Mouse (Mus musculus) CH12.LX (cell line): ENCODE data around the gene Ube2dnl1. TPM values are rescaled to one million over a fixed set of nuclear protein-coding genes. Genes with fewer than 3 reads are reported as not detected.

Source experiments
- DNase-seq: peaks from one replicate; pipeline ENCODE4 v3.0.0-alpha.2; 2013; ENCODE audit errors: extremely low read depth
- H3K27ac ChIP-seq: 2 replicates; pipeline ENCODE4 v1.5.1; 2012; ENCODE audit warnings: low read depth, mild to moderate bottlenecking, control low read depth, moderate library complexity; ENCODE audit not compliant: insufficient read depth
- H3K27me3 ChIP-seq: replicated peaks from 2 replicates; pipeline ENCODE3; 2012; ENCODE audit warnings: inconsistent platforms
- H3K36me3 ChIP-seq, 2 experiments: replicated peaks in 1 of 2; 2 replicates each; pipeline versions ENCODE3 to v1.6.1; 2012; ENCODE audit warnings: inconsistent platforms in 1 of 2, low read length in 1 of 2, mild to moderate bottlenecking in 1 of 2, mixed read lengths in 1 of 2, moderate library complexity in 1 of 2; ENCODE audit not compliant: control insufficient read depth in 1 of 2, insufficient read depth in 1 of 2
- H3K4me1 ChIP-seq, 2 experiments: 2 replicates each; pipeline ENCODE4 v1.6.1; 2012; ENCODE audit warnings: inconsistent platforms in 1 of 2, moderate library complexity in 1 of 2; ENCODE audit not compliant: insufficient read depth in 2 of 2, control insufficient read depth in 1 of 2
- H3K4me2 ChIP-seq: 2 replicates; pipeline ENCODE4 v1.6.1; 2012; ENCODE audit warnings: low read depth, mild to moderate bottlenecking, control low read depth; ENCODE audit not compliant: poor library complexity, insufficient read depth, severe bottlenecking
- H3K4me3 ChIP-seq, 3 experiments: fragments of 150-350 bp in 1 of 3; sonication (generic) in 1 of 3; replicated peaks in 1 of 3; 2 replicates each; pipeline versions ENCODE3 to v1.5.1; 2011 to 2012; ENCODE audit warnings: low read depth in 2 of 3, low read length in 2 of 3, mild to moderate bottlenecking in 2 of 3, moderate library complexity in 2 of 3, control low read depth in 1 of 3, improper control_type of control experiment in 1 of 3, inconsistent platforms in 1 of 3, mixed read lengths in 1 of 3; ENCODE audit not compliant: poor library complexity in 1 of 3
- H3K79me2 ChIP-seq: replicated peaks from 2 replicates; pipeline ENCODE4 v1.6.1; 2012; ENCODE audit warnings: mild to moderate bottlenecking, moderate library complexity; ENCODE audit not compliant: control insufficient read depth, poor library complexity, insufficient read depth, severe bottlenecking; ENCODE audit errors: extremely low read depth
- H3K9ac ChIP-seq: 2 replicates; pipeline ENCODE4 v1.6.1; 2012; ENCODE audit warnings: low read depth, mild to moderate bottlenecking, control low read depth, moderate library complexity; ENCODE audit not compliant: insufficient read depth
- H3K9me3 ChIP-seq: replicated peaks from 2 replicates; pipeline ENCODE3; 2012; ENCODE audit warnings: low read length, inconsistent platforms, mixed read lengths
- BHLHE40 ChIP-seq: IDR thresholded peaks from 2 replicates; pipeline ENCODE4 v1.6.1; 2011; ENCODE audit warnings: mild to moderate bottlenecking, low read depth, low read length, improper control_type of control experiment
- CHD2 ChIP-seq: IDR thresholded peaks from 2 replicates; pipeline ENCODE4 v1.6.1; 2011; ENCODE audit warnings: low read length, improper control_type of control experiment
- CTCF ChIP-seq, 2 experiments: IDR thresholded peaks in 1 of 2; conservative IDR thresholded peaks in 1 of 2; 2 replicates each; pipeline ENCODE4 v1.5.1; 2011 to 2012; ENCODE audit warnings: low read depth in 2 of 2, low read length in 2 of 2, improper control_type of control experiment in 1 of 2, inconsistent platforms in 1 of 2, mild to moderate bottlenecking in 1 of 2, moderate library complexity in 1 of 2
- ELF1 ChIP-seq: IDR thresholded peaks from 2 replicates; pipeline ENCODE4 v1.6.1; 2014; ENCODE audit warnings: low read depth, mild to moderate bottlenecking, inconsistent platforms, low read length, improper control_type of control experiment
- ETS1 ChIP-seq: conservative IDR thresholded peaks from 2 replicates; pipeline ENCODE4 v1.6.1; 2012; ENCODE audit warnings: low read depth, mild to moderate bottlenecking, inconsistent platforms, low read length, improper control_type of control experiment, moderate library complexity
- JUN ChIP-seq: IDR thresholded peaks from 2 replicates; pipeline ENCODE4 v1.6.1; 2011; ENCODE audit warnings: low read depth, mild to moderate bottlenecking, low read length, improper control_type of control experiment, moderate library complexity; ENCODE audit not compliant: insufficient read depth
- MAZ ChIP-seq: IDR thresholded peaks from 2 replicates; pipeline ENCODE4 v1.6.1; 2012; ENCODE audit warnings: low read depth, mild to moderate bottlenecking, inconsistent platforms, low read length, improper control_type of control experiment, moderate library complexity
- MXI1 ChIP-seq: IDR thresholded peaks from 2 replicates; pipeline ENCODE4 v1.6.1; 2011; ENCODE audit warnings: mild to moderate bottlenecking, low read depth, low read length, improper control_type of control experiment
- MYC ChIP-seq: IDR thresholded peaks from 2 replicates; pipeline ENCODE4 v1.6.1; 2011; ENCODE audit warnings: low read depth, mild to moderate bottlenecking, improper control_type of control experiment, low read length
- NRF1 ChIP-seq: IDR thresholded peaks from 2 replicates; pipeline ENCODE4 v1.6.1; 2014; ENCODE audit warnings: low read depth, mild to moderate bottlenecking, inconsistent platforms, low read length, improper control_type of control experiment, moderate library complexity
- SIN3A ChIP-seq: IDR thresholded peaks from 2 replicates; pipeline ENCODE4 v1.6.1; 2012; ENCODE audit warnings: low read length, improper control_type of control experiment, inconsistent platforms
- TBP ChIP-seq: conservative IDR thresholded peaks from 2 replicates; pipeline ENCODE4 v1.6.1; 2011; ENCODE audit warnings: low read depth, low read length, improper control_type of control experiment
- TCF12 ChIP-seq: IDR thresholded peaks from 2 replicates; pipeline ENCODE4 v1.6.1; 2014; ENCODE audit warnings: low read depth, mild to moderate bottlenecking, inconsistent platforms, low read length, improper control_type of control experiment
- ZMIZ1 ChIP-seq: IDR thresholded peaks from 2 replicates; pipeline ENCODE4 v1.6.1; 2012; ENCODE audit warnings: low read depth, mild to moderate bottlenecking, inconsistent platforms, low read length, improper control_type of control experiment
- dilution Hi-C: fragments of 300-500 bp; cut with MboI; formaldehyde crosslinking; loops from 2 replicates; pipeline ENCODE4 v1.14.3; 2020; ENCODE audit warnings: low sequenced_read_pairs; ENCODE audit not compliant: extremely low pct_unique_long_range_greater_than_20kb, extremely low pct_ligation_motif_present
- in situ Hi-C: fragments of 300-500 bp; cut with MboI; formaldehyde crosslinking; loops from 3 replicates; pipeline ENCODE4 v1.14.3; 2019; ENCODE audit warnings: low sequenced_read_pairs, low pct_ligation_motif_present, low pct_unique_long_range_greater_than_20kb, mixed read lengths
- polyA plus RNA-seq: library from polyadenylated mRNA; unstranded; fragments of >175 nt; gene quantifications from 2 replicates; pipeline ENCODE4 v1.2.1, GENCODE M21; 2012; ENCODE audit warnings: low read depth; ENCODE audit not compliant: insufficient read length
- total RNA-seq, 2 experiments: library from RNA; depleted of rRNA; stranded (reverse); fragments of 300-350 nt in 1 of 2; fragments of >200 nt in 1 of 2; gene quantifications; 2 replicates each; pipeline ENCODE4 v1.2.3; 2012 to 2014

Gene Ube2dnl1
- total and polyA plus RNA-seq, 3 experiments = not detected

- H3K9me3 ChIP-seq = no peaks in the 10 kb centered on the region
- H3K27me3 ChIP-seq = no peaks in the 10 kb centered on the region
- H3K4me1 ChIP-seq = no peaks in the 10 kb centered on the region
- no peaks in the 10 kb centered on the region for H3K36me3 ChIP-seq
- TF ChIP-seq ETS1 = no peak
- TF ChIP-seq MXI1 = no peak
- no peak for TF ChIP-seq ZMIZ1
- TF ChIP-seq JUN = no peak
- no peak for TF ChIP-seq CTCF (conservative IDR thresholded peaks at IDR 0.05 in 1 of 2, IDR thresholded peaks at IDR 0.05 in 1 of 2; ENCODE audit: low read depth in 2 of 2, low read length in 2 of 2)
- no peak for TF ChIP-seq MYC
- TF ChIP-seq, all 38 proteins: peak for 0
- Histone ChIP-seq H3K9ac (no peak within 1 kb of the TSS), H3K4me2 (no peak within 1 kb of the TSS), H3K4me3 (no peak within 1 kb of the TSS), H3K27ac (no peak within 1 kb of the TSS), H3K79me2 (no peaks in the 10 kb centered on the region)
- in situ Hi-C loops = no loop called here
- no peak for DNase-seq
- dilution Hi-C loops = no loop called here
Measured at GRCm38 (mm10) chrX:114907282-114907681, 2.5 kb downstream of the Ube2dnl1 start, which contains the start of gene Ube2dnl2. Gene Ube2dnl2 (plus strand): TSS chrX:114907582.

DNA sequence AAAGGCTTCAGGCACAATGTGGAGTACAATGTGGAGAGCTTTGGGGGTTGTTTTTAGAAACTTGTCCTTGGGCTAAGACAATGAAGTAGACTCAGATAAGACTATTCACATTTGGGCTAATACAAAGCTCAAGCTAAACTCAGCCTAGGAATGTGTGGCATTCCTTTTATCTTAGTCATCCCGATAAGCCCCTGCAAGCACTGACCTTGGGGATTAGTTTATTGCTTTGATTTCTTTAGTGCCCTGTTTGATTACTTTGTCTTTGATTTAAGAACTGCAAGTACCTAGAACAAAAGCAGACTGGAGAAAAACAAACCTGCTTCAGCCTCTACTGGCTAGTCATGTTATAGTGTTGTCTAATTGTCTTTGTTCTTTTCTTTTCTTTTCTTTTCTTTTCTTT, 50.3 kb downstream of the Ube2dnl1 start:
- Histone ChIP-seq H3K4me3 (no peak overlapping the region), H3K36me3 (no peaks in the 10 kb centered on the region), H3K9me3 (peaks cover 3% of the 10 kb centered on the region), H3K27me3 (no peaks in the 10 kb centered on the region), H3K79me2 (no peaks in the 10 kb centered on the region), H3K27ac (no peak overlapping the region), H3K9ac (no peak overlapping the region), H3K4me2 (no peak overlapping the region), H3K4me1 (no peaks in the 10 kb centered on the region)
- DNase-seq = no peak
- TF ChIP-seq TBP (no peak), SIN3A (no peak), CHD2 (no peak), TCF12 (no peak), BHLHE40 (no peak), ZMIZ1 (no peak), MAZ (no peak), MYC (no peak), NRF1 (no peak), ELF1 (no peak)
- dilution Hi-C loops = no loop called here
- in situ Hi-C loops = no loop called here

Other genes with a start within 250 kb of the Ube2dnl1 start
- gene Ube2dnl2, start 2.6 kb downstream of the Ube2dnl1 start, total RNA-seq (2012; rRNA removed) = not detected in 2 replicates
- not detected in 2 replicates for gene Ube2dnl2, start 2.6 kb downstream of the Ube2dnl1 start, total RNA-seq (2014; rRNA removed)
- gene Ube2dnl2, start 2.6 kb downstream of the Ube2dnl1 start, polyA plus RNA-seq = not detected in 2 replicates